Mouse (Mus musculus) thymus, adult 2 months (tissue): ENCODE measurements around the gene Gpr160. TPM values are rescaled to one million over a fixed set of nuclear protein-coding genes. Genes with fewer than 3 reads are reported as not detected.

ENCODE experiments used
- DNase-seq: peaks from one replicate; pipeline ENCODE4 v3.0.0; 2021
- H3K27ac ChIP-seq: fragments of 200-500 bp; 2 replicates; pipeline ENCODE4 v1.5.1; 2012; ENCODE audit warnings: low read length, control low read depth; ENCODE audit not compliant: control insufficient read depth, insufficient read depth
- H3K27me3 ChIP-seq: fragments of 200-500 bp; 2 replicates; pipeline ENCODE4 v1.6.1; 2012; ENCODE audit warnings: mild to moderate bottlenecking, low read length, moderate library complexity, mixed read lengths; ENCODE audit not compliant: control insufficient read depth, insufficient read depth
- H3K36me3 ChIP-seq: fragments of 200-500 bp; 2 replicates; pipeline ENCODE4 v1.6.1; 2012; ENCODE audit warnings: mild to moderate bottlenecking, low read length, moderate library complexity; ENCODE audit not compliant: control insufficient read depth, insufficient read depth
- H3K4me1 ChIP-seq: fragments of 200-500 bp; replicated peaks from 2 replicates; pipeline ENCODE4 v1.6.1; 2012; ENCODE audit warnings: low read length; ENCODE audit not compliant: control insufficient read depth, insufficient read depth
- H3K4me3 ChIP-seq: fragments of 200-500 bp; 2 replicates; pipeline ENCODE4 v1.5.1; 2012; ENCODE audit warnings: mild to moderate bottlenecking, low read length, control low read depth, moderate library complexity; ENCODE audit not compliant: control insufficient read depth, insufficient read depth
- CTCF ChIP-seq: fragments of 200-500 bp; IDR thresholded peaks from 2 replicates; pipeline ENCODE4 v1.5.1; 2012; ENCODE audit warnings: mild to moderate bottlenecking, control low read depth, low read length, moderate library complexity, borderline replicate concordance; ENCODE audit not compliant: control insufficient read depth, poor library complexity, insufficient read depth; ENCODE audit errors: extremely low read depth
- POLR2A ChIP-seq: fragments of 200-500 bp; IDR thresholded peaks from 2 replicates; pipeline ENCODE4 v1.6.1; 2012; ENCODE audit warnings: mild to moderate bottlenecking, low read length, control low read depth, moderate library complexity; ENCODE audit not compliant: control insufficient read depth, poor library complexity, insufficient read depth; ENCODE audit errors: extremely low read depth
- WGBS: fragments of 180-500 bp; shearing (Covaris S2); methylation state at CpG from one replicate; pipeline ENCODE4 v1.1.7; 2018; 5-methylcytosine and 5-hydroxymethylcytosine counted together
- polyA plus RNA-seq: library from polyadenylated mRNA; depleted of rRNA; stranded (reverse); fragments of >200 nt; gene quantifications from 2 replicates; pipeline ENCODE4 v1.2.3, GENCODE M21; 2012

Gpr160 gene
- polyA plus RNA-seq, 1 experiment, result 6.1 TPM

GRCm38 (mm10) chr3:30887449-30887848, 31.7 kb downstream of the Gpr160 start:
- H3K36me3 ChIP-seq, result no peaks in the 10 kb centered on the region
- TF ChIP-seq CTCF, result no peak
- no peak for TF ChIP-seq POLR2A
- H3K4me1 ChIP-seq, result no peaks in the 10 kb centered on the region
- no peak overlapping the region for H3K27ac ChIP-seq
- DNase-seq, result no peak
- H3K27me3 ChIP-seq, result no peaks in the 10 kb centered on the region
- 96% methylated on average over 3 of the region's 3 CpGs for WGBS
- H3K4me3 ChIP-seq, result no peak overlapping the region

GRCm38 (mm10) chr3:30889014-30889413, 33.3 kb downstream of the Gpr160 start:
- WGBS, result 94% methylated on average over 1 of the region's 1 CpGs
- H3K4me1 ChIP-seq, result no peaks in the 10 kb centered on the region
- TF ChIP-seq CTCF (no peak), POLR2A (no peak)

GRCm38 (mm10) chr3:30896721-30897120, 41.0 kb downstream of the Gpr160 start:
- no peak overlapping the region for H3K4me3 ChIP-seq
- WGBS, result 94% methylated on average over 5 of the region's 5 CpGs
- no peak overlapping the region for H3K27ac ChIP-seq
- TF ChIP-seq CTCF, result no peak
- TF ChIP-seq POLR2A, result no peak
- no peaks in the 10 kb centered on the region for H3K27me3 ChIP-seq
- H3K4me1 ChIP-seq, result no peaks in the 10 kb centered on the region
- peaks cover 19% of the 10 kb centered on the region for H3K36me3 ChIP-seq
- no peak for DNase-seq

More at GRCm38 (mm10) chr3:30889014-30889413, 33.3 kb downstream of the Gpr160 start:
- no peak overlapping the region for H3K27ac ChIP-seq
- no peaks in the 10 kb centered on the region for H3K27me3 ChIP-seq
- no peaks in the 10 kb centered on the region for H3K36me3 ChIP-seq
- no peak for DNase-seq
- H3K4me3 ChIP-seq, result no peak overlapping the region

- TF ChIP-seq POLR2A, result no peak
- no peak for TF ChIP-seq CTCF
- DNase-seq, result no peak
- Histone ChIP-seq H3K27me3 (no peaks in the 10 kb centered on the region), H3K27ac (no peak overlapping the region), H3K36me3 (peaks cover 28% of the 10 kb centered on the region), H3K4me1 (no peaks in the 10 kb centered on the region), H3K4me3 (no peak overlapping the region)
- 96% methylated on average over 8 of the region's 8 CpGs for WGBS
Measured at GRCm38 (mm10) chr3:30899407-30899806, 43.7 kb downstream of the Gpr160 start.

GRCm38 (mm10) chr3:30904658-30905057, 48.9 kb downstream of the Gpr160 start:
- Histone ChIP-seq H3K4me1 (no peaks in the 10 kb centered on the region), H3K27me3 (no peaks in the 10 kb centered on the region), H3K36me3 (peaks cover 52% of the 10 kb centered on the region), H3K4me3 (no peak overlapping the region), H3K27ac (no peak overlapping the region)
- TF ChIP-seq CTCF, result no peak
- TF ChIP-seq POLR2A, result no peak
- 81% methylated on average over 1 of the region's 1 CpGs for WGBS
- no peak for DNase-seq

GRCm38 (mm10) chr3:30917160-30917559, 61.4 kb downstream of the Gpr160 start:
- WGBS, result 89% methylated on average over 4 of the region's 4 CpGs
- H3K36me3 ChIP-seq, result peaks cover 43% of the 10 kb centered on the region

GRCm38 (mm10) chr3:30927664-30928063, 71.9 kb downstream of the Gpr160 start:
- no peaks in the 10 kb centered on the region for H3K4me1 ChIP-seq
- TF ChIP-seq CTCF (no peak), POLR2A (no peak)
- 87% methylated on average over 3 of the region's 3 CpGs for WGBS
- H3K27ac ChIP-seq, result no peak overlapping the region
- no peak overlapping the region for H3K4me3 ChIP-seq
- no peak for DNase-seq
- no peaks in the 10 kb centered on the region for H3K27me3 ChIP-seq
- peaks cover 35% of the 10 kb centered on the region for H3K36me3 ChIP-seq

More at GRCm38 (mm10) chr3:30917160-30917559, 61.4 kb downstream of the Gpr160 start:
- TF ChIP-seq POLR2A (no peak), CTCF (no peak)
- Histone ChIP-seq H3K4me1 (no peaks in the 10 kb centered on the region), H3K27ac (no peak overlapping the region), H3K4me3 (no peak overlapping the region), H3K27me3 (no peaks in the 10 kb centered on the region)
- no peak for DNase-seq
